ENCODE assay signal across 24 mouse cellular contexts in the genomic region with DNA sequence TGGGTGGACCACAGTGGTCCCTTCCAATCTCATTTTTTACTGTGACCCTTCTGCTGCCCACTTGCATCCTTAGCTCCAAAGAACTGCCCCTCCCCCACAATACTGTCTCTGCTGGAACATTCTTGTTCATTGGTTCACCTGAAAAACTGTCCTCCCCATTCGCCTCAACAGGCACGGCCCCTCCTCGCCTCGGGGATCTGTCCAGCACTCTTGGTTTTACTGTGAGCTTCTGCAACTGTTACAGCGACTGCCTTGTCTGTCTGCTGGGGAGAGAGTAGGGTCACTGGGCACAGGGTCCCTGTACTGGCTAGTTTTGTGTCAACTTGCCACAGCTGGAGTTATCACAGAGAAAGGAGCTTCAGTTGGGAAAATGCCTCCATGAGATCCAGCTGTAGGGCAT. TPM values are rescaled to one million over a fixed set of nuclear protein-coding genes. Genes with fewer than 3 reads are reported as not detected.
DNase-seq lines count a peak whose midpoint lies in the region; ATAC-seq and TF ChIP-seq lines count a peak whose summit lies in the region.
"Had no signal": no experiment of that assay in that cellular context is flagged by ENCODE, and none has a peak within 500 bp of the region (broad histone marks: within the 10 kb centered on the region; RNA-seq: fewer than 3 reads in every experiment).

No protein-coding gene starts in this region.

- no peak overlapping the region for H3K4me2 ChIP-seq in kidney, postnatal 0 days (ENCODE audit: low read length)
- no peak overlapping the region for H3K4me2 ChIP-seq in myocyte (ENCODE audit: low read depth)
- no peak overlapping the region for H3K4me2 ChIP-seq in forebrain, postnatal 0 days (ENCODE audit: low read depth)
- H3K4me2 ChIP-seq: embryonic facial prominence, embryonic 12.5 days had no signal

- no peak overlapping the region for H3K4me3 ChIP-seq in kidney, postnatal 0 days (replicated peaks; ENCODE audit: low read depth, low read length)
- H3K4me3 ChIP-seq in ES-Bruce4 (ENCODE audit: low read depth, low read length) (no peak overlapping the region), myocyte (no peak overlapping the region)
- no peak overlapping the region for H3K4me3 ChIP-seq in forebrain, postnatal 0 days (ENCODE audit: low read depth, low read length)
- H3K4me3 ChIP-seq: embryonic facial prominence, embryonic 10.5 days; embryonic facial prominence, embryonic 12.5 days had no signal

- no peak overlapping the region for H3K9ac ChIP-seq in kidney, postnatal 0 days (ENCODE audit: low read depth, low read length)
- no peak overlapping the region for H3K9ac ChIP-seq in ES-Bruce4 (ENCODE audit: low read depth, poor library complexity, severe bottlenecking)
- no peak overlapping the region for H3K9ac ChIP-seq in forebrain, postnatal 0 days
- H3K9ac ChIP-seq: embryonic facial prominence, embryonic 12.5 days had no signal

- no peaks in the 10 kb centered on the region for H3K9me3 ChIP-seq in kidney, postnatal 0 days (replicated peaks; ENCODE audit: low read length)
- H3K9me3 ChIP-seq in ES-Bruce4 (replicated peaks; ENCODE audit: control insufficient read depth, insufficient read depth, low read length, poor library complexity, severe bottlenecking) = no peaks in the 10 kb centered on the region
- H3K9me3 ChIP-seq in forebrain, postnatal 0 days (ENCODE audit: low read length) = no peaks in the 10 kb centered on the region
- H3K9me3 ChIP-seq: embryonic facial prominence, embryonic 10.5 days; embryonic facial prominence, embryonic 12.5 days had no signal

- TF ChIP-seq POLR2A in ES-Bruce4 (IDR thresholded peaks at IDR 0.05; ENCODE audit: insufficient read depth, low read length) (no peak), myocyte (IDR thresholded peaks at IDR 0.05; ENCODE audit: insufficient read length, low read depth) (no peak)

- no peak overlapping the region for H3ac ChIP-seq in myocyte (ENCODE audit: control insufficient read depth, insufficient read length)

- H3K4me1 ChIP-seq in kidney, postnatal 0 days (replicated peaks; ENCODE audit: insufficient read depth, low read length) = no peaks in the 10 kb centered on the region
- peaks cover 1% of the 10 kb centered on the region for H3K4me1 ChIP-seq in ES-Bruce4 (ENCODE audit: control insufficient read depth, insufficient read depth, low read length)
- H3K4me1 ChIP-seq in forebrain, postnatal 0 days (ENCODE audit: insufficient read depth) = no peaks in the 10 kb centered on the region

- H3K36me3 ChIP-seq in kidney, postnatal 0 days (ENCODE audit: insufficient read depth, low read length) = no peaks in the 10 kb centered on the region
- no peaks in the 10 kb centered on the region for H3K36me3 ChIP-seq in ES-Bruce4 (ENCODE audit: control insufficient read depth, insufficient read depth, low read length, poor library complexity, severe bottlenecking)
- H3K36me3 ChIP-seq in myocyte (ENCODE audit: control insufficient read depth, insufficient read depth) = no peaks in the 10 kb centered on the region
- no peaks in the 10 kb centered on the region for H3K36me3 ChIP-seq in forebrain, postnatal 0 days (ENCODE audit: insufficient read depth)
- H3K36me3 ChIP-seq: embryonic facial prominence, embryonic 10.5 days; embryonic facial prominence, embryonic 12.5 days had no signal

- TF ChIP-seq EP300 in ES-Bruce4 (IDR thresholded peaks at IDR 0.05; ENCODE audit: insufficient read depth, low read depth, low read length) = 0 out of 2 replicates have a peak, but pooled peaks have one; percentile 44

- DNase-seq in embryo, embryonic 11 days = peak; percentile 43
- no peak for DNase-seq in embryo, embryonic 10 days (ENCODE audit: low spot score)
- peak; percentile 32 for DNase-seq in kidney, postnatal 0 days (ENCODE audit: low spot score)
- DNase-seq in kidney, postnatal 25 days = no peak
- no peak for DNase-seq in forebrain, postnatal 0 days
- DNase-seq: adrenal gland, adult 8-10 months; adrenal gland, postnatal 14 days; adrenal gland, postnatal 36 days; B cell, adult 2 months; cerebellum, adult 11-12 months; cerebellum, adult 2 months; cerebellum, adult 9-10 months; cerebellum, postnatal 10 days; cerebellum, postnatal 25 days had no signal

- H3K27me3 ChIP-seq in kidney, postnatal 0 days (ENCODE audit: insufficient read depth, low read length) = no peaks in the 10 kb centered on the region
- H3K27me3 ChIP-seq in ES-Bruce4 (ENCODE audit: control insufficient read depth, insufficient read depth, low read length, poor library complexity, severe bottlenecking) = no peaks in the 10 kb centered on the region
- H3K27me3 ChIP-seq in myocyte (ENCODE audit: control insufficient read depth, insufficient read depth, insufficient read length) = no peaks in the 10 kb centered on the region
- no peaks in the 10 kb centered on the region for H3K27me3 ChIP-seq in forebrain, postnatal 0 days (ENCODE audit: insufficient read depth, low read length)
- H3K27me3 ChIP-seq: CH12.LX; embryonic facial prominence, embryonic 12.5 days had no signal

- no peak overlapping the region for H3K27ac ChIP-seq in kidney, postnatal 0 days
- no peak overlapping the region for H3K27ac ChIP-seq in ES-Bruce4 (ENCODE audit: insufficient read depth, low read length)
- no peak overlapping the region for H3K27ac ChIP-seq in forebrain, postnatal 0 days (ENCODE audit: low read depth, low read length)
- H3K27ac ChIP-seq: embryonic facial prominence, embryonic 10.5 days; embryonic facial prominence, embryonic 12.5 days had no signal

- H3K79me2 ChIP-seq in myocyte (ENCODE audit: control insufficient read depth, insufficient read depth) = no peaks in the 10 kb centered on the region

- WGBS in kidney, postnatal 0 days = 37% methylated on average over 5 of the region's 5 CpGs
- 63% methylated on average over 5 of the region's 5 CpGs for WGBS in forebrain, postnatal 0 days

- no peak for ATAC-seq in kidney, postnatal 0 days (replicated peaks; ENCODE audit: low FRiP score, low read depth)
- ATAC-seq in forebrain, postnatal 0 days = no peak
- ATAC-seq: activated CD4-positive, CD25-positive, alpha-beta regulatory T cell, adult 4 months; CD4-positive, CD25-positive, alpha-beta regulatory T cell, adult 4 months; forebrain, embryonic 14.5 days; forebrain, embryonic 16.5 days had no signal

- no peak for TF ChIP-seq CTCF in kidney, postnatal 0 days (IDR thresholded peaks at IDR 0.05; ENCODE audit: low read depth)
- no peak for TF ChIP-seq CTCF in ES-Bruce4 (IDR thresholded peaks at IDR 0.05; ENCODE audit: low read depth, low read length)
- no peak for TF ChIP-seq CTCF in forebrain, postnatal 0 days (IDR thresholded peaks at IDR 0.05; ENCODE audit: low read depth)

TF ChIP-seq in myocyte, 11 proteins besides CTCF, POLR2A, EP300 and RAD21:
- no peak for TF ChIP-seq E2F4 (IDR thresholded peaks at IDR 0.05; ENCODE audit: insufficient read depth)
- TF ChIP-seq REST (IDR thresholded peaks at IDR 0.05; ENCODE audit: insufficient read depth, insufficient read length) = peak; percentile 44

RNA-seq across cellular contexts. Expression of a gene that starts 24.7 kb away (rescaled TPM):
- polyA plus RNA-seq in kidney, postnatal 0 days (2015; fragmentation: Nextera tagmentation; extraction: Ambion mirVana) = 0.64 and 1.9 TPM in 2 replicates
- polyA plus RNA-seq in ES-Bruce4 (2011; ENCODE audit: insufficient read depth, insufficient read length, low read depth, missing spikeins) = 0.54 TPM in 1 of 2 replicates, not detected in the other
- 1.2 TPM for polyA plus RNA-seq in myocyte (2012; fragmentation: generic; extraction: Trizol)
- 81.9 and 84.2 TPM in 2 replicates for total RNA-seq in forebrain, postnatal 0 days (2014; rRNA removed)
- polyA plus RNA-seq in forebrain, postnatal 0 days (2015; fragmentation: Nextera tagmentation; extraction: Ambion mirVana) = 179 and 215 TPM in 2 replicates
- total RNA-seq: MEL had no signal
- polyA plus RNA-seq: activated CD4-positive, CD25-positive, alpha-beta regulatory T cell, adult 4 months; CD4-positive, CD25-positive, alpha-beta regulatory T cell, adult 4 months had no signal

Comparison
In these comparisons a context has a peak if more than half of its experiments do, and no peak if none do; other contexts are left out.
1. DNase-seq: peak in embryo, embryonic 11 days (single experiment) and kidney, postnatal 0 days (single experiment); none in embryo, embryonic 10 days (single experiment), kidney, postnatal 25 days (0 of 2) and forebrain, postnatal 0 days (single experiment).
2. RNA of a gene that starts 24.7 kb away (polyA plus RNA-seq): 179 to 215 TPM in forebrain, postnatal 0 days; 0.64 to 1.9 TPM in kidney, postnatal 0 days, 1.2 TPM in myocyte (single experiment) and 0.54 TPM in ES-Bruce4; every median in the first group is over 10 times any median in the second.